Mouse (Mus musculus) monocyte, adult 59 days (primary cell): ENCODE measurements around the gene Kifap3. TPM values are rescaled to one million over a fixed set of nuclear protein-coding genes. Genes with fewer than 3 reads are reported as not detected.

Experiments used
- total RNA-seq, 2 experiments: library from RNA; stranded (reverse); gene quantifications; one replicate each; pipeline ENCODE4 v1.2.4; 2023

The Kifap3 gene
- total RNA-seq: 1 to 10 TPM; 7.2 to 7.4 TPM

GRCm38 (mm10) chr1:163779336-163780115 is at the start of gene Kifap3:
Kifap3 (plus strand) TSS chr1:163779583.

GRCm38 (mm10) chr1:163928846-163929245 is 149.5 kb downstream of the Kifap3 start, which contains the start of gene Scyl3:
Scyl3 (plus strand) TSS chr1:163929100.

Other genes with a start within 250 kb of the Kifap3 start
- gene Mettl11b, start 54.4 kb upstream of the Kifap3 start, total RNA-seq: not detected
- gene Scyl3, start 149.5 kb downstream of the Kifap3 start, total RNA-seq: 10 to 100 TPM; 27.4 to 30.6 TPM
- gene BC055324, start 215.2 kb downstream of the Kifap3 start, total RNA-seq: 1 to 10 TPM in 1 of 2 experiments, under 1 TPM in 1; 0.79 to 1.3 TPM
- 1 to 10 TPM; 1.4 to 2.1 TPM for gene Mettl18, start 215.3 kb downstream of the Kifap3 start, total RNA-seq